Mouse (Mus musculus): Measurements from ENCODE around the gene Elf5. TPM values are rescaled to one million over a fixed set of nuclear protein-coding genes. Genes with fewer than 3 reads are reported as not detected.
A peak's percentile ranks its signal among the peaks of the same experiment; 100 is the strongest.

Gene Elf5
- polyA plus RNA-seq, 1 experiment, result not detected

- no peak overlapping the region for H3K27ac ChIP-seq (ENCODE audit: control insufficient read depth, insufficient read depth, low read depth, low read length)
- H3K36me3 ChIP-seq (ENCODE audit: control insufficient read depth, insufficient read depth, low read length), result no peaks in the 10 kb centered on the region
- TF ChIP-seq CTCF (IDR thresholded peaks at IDR 0.05; ENCODE audit: control insufficient read depth, insufficient read depth, insufficient replicate concordance, low read depth, low read length) (no peak), POLR2A (IDR thresholded peaks at IDR 0.05; ENCODE audit: control insufficient read depth, low read depth, low read length) (no peak)
- peaks cover 3% of the 10 kb centered on the region for H3K4me1 ChIP-seq (ENCODE audit: control insufficient read depth, insufficient read depth, low read length)
- no peaks in the 10 kb centered on the region for H3K27me3 ChIP-seq (ENCODE audit: control insufficient read depth, insufficient read depth, low read length)
- no peak overlapping the region for H3K4me3 ChIP-seq (ENCODE audit: control insufficient read depth, low read depth, low read length)
Measured at GRCm38 (mm10) chr2:103420650-103421507, 9.4 kb downstream of the Elf5 start.

DNA sequence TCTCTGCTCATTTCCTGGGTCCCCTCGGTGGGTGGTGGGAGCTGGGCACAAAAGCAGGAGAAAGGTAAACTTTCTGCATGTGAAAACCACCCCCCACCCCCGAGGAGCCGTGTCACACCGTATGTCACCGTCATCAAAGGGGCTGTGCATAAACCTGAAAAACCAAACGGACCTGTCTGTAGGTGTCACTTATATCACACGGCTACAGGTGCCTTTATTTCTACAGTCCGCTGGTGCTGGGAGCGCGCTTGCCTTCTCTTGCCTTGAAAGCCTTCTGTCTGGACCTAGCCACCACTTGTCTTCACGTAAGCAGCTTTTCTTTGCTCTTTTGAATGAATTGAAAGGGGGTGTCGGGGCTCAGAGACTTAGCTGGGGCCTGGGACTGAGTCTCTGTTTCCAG is 12.4 kb downstream of the Elf5 start:
- peak overlapping the region; percentile 2; the same call in 1 of the 2 replicates for H3K4me3 ChIP-seq (ENCODE audit: control insufficient read depth, low read depth, low read length)
- H3K36me3 ChIP-seq (ENCODE audit: control insufficient read depth, insufficient read depth, low read length), result no peaks in the 10 kb centered on the region
- TF ChIP-seq CTCF (IDR thresholded peaks at IDR 0.05; ENCODE audit: control insufficient read depth, insufficient read depth, insufficient replicate concordance, low read depth, low read length), result no peak
- TF ChIP-seq POLR2A (IDR thresholded peaks at IDR 0.05; ENCODE audit: control insufficient read depth, low read depth, low read length), result no peak
- H3K4me1 ChIP-seq (ENCODE audit: control insufficient read depth, insufficient read depth, low read length), result peaks cover 3% of the 10 kb centered on the region
- no peaks in the 10 kb centered on the region for H3K27me3 ChIP-seq (ENCODE audit: control insufficient read depth, insufficient read depth, low read length)
- no peak overlapping the region for H3K27ac ChIP-seq (ENCODE audit: control insufficient read depth, insufficient read depth, low read depth, low read length)

DNA sequence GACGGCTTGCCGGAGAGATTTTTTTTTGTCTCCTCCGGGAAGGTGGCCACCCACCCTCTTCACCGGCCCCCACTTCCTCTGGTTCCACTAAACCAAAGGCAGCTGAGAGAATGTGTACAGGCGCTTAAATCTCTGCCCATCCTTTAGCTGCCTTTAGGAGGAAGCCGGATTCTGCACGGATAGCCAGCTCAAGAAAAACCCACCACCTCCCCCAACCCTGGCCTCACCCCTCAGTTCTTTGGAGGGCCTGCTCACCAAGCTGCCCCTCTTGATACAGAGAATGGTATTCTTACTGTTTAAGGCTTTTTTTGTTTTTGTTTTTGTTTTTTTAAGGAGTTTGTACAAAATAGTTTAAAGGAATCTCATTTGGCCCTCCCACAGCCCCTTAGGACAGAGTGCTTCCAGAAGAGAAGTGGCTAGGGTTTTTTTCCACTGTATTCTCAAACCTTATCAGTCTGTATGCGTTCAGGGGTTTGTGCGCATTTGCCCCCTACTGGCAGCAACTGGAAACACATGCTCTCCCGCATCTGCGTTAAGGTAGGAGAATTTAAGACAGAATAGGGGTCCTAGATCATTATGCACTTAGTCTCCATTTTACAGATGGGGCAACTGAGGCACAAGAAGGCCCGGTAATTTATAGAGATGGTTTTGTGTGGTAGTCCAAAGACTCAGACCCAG is 13.0 kb downstream of the Elf5 start:
- H3K27me3 ChIP-seq (ENCODE audit: control insufficient read depth, insufficient read depth, low read length), result no peaks in the 10 kb centered on the region
- TF ChIP-seq CTCF (IDR thresholded peaks at IDR 0.05; ENCODE audit: control insufficient read depth, insufficient read depth, insufficient replicate concordance, low read depth, low read length) (peak; percentile 82; the same call in 1 of the 2 replicates), POLR2A (IDR thresholded peaks at IDR 0.05; ENCODE audit: control insufficient read depth, low read depth, low read length) (no peak)
- H3K36me3 ChIP-seq (ENCODE audit: control insufficient read depth, insufficient read depth, low read length), result no peaks in the 10 kb centered on the region
- H3K4me3 ChIP-seq (ENCODE audit: control insufficient read depth, low read depth, low read length), result peak overlapping the region; percentile 2; the same call in 1 of the 2 replicates
- H3K27ac ChIP-seq (ENCODE audit: control insufficient read depth, insufficient read depth, low read depth, low read length), result no peak overlapping the region
- peaks cover 3% of the 10 kb centered on the region for H3K4me1 ChIP-seq (ENCODE audit: control insufficient read depth, insufficient read depth, low read length)

GRCm38 (mm10) chr2:103425456-103426063 is 14.1 kb downstream of the Elf5 start:
- no peaks in the 10 kb centered on the region for H3K27me3 ChIP-seq (ENCODE audit: control insufficient read depth, insufficient read depth, low read length)
- H3K27ac ChIP-seq (ENCODE audit: control insufficient read depth, insufficient read depth, low read depth, low read length), result no peak overlapping the region
- TF ChIP-seq POLR2A (IDR thresholded peaks at IDR 0.05; ENCODE audit: control insufficient read depth, low read depth, low read length), result no peak
- no peak for TF ChIP-seq CTCF (IDR thresholded peaks at IDR 0.05; ENCODE audit: control insufficient read depth, insufficient read depth, insufficient replicate concordance, low read depth, low read length)
- no peak overlapping the region for H3K4me3 ChIP-seq (ENCODE audit: control insufficient read depth, low read depth, low read length)
- H3K36me3 ChIP-seq (ENCODE audit: control insufficient read depth, insufficient read depth, low read length), result no peaks in the 10 kb centered on the region
- H3K4me1 ChIP-seq (ENCODE audit: control insufficient read depth, insufficient read depth, low read length), result peaks cover 3% of the 10 kb centered on the region

DNA sequence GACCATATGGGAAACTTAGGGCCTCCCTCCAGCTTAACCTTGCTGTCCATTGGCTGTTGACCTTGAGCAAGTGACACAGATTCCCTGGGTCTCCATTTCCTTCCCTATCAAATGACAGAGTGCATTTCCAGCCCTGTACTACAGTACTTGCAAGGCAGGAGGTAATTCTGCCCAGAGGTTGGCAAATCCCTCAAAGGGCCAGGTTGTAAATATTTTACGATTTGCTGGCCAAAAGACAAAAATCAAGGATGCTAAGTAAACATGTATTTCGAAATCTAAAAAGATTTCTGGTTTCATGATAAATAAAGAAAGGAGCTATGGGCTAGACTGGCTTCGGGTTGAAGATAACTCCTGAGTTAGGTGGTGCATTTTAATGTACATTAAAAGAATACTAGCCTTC is 16.9 kb downstream of the Elf5 start:
- no peaks in the 10 kb centered on the region for H3K36me3 ChIP-seq (ENCODE audit: control insufficient read depth, insufficient read depth, low read length)
- no peak overlapping the region for H3K4me3 ChIP-seq (ENCODE audit: control insufficient read depth, low read depth, low read length)
- peaks cover 3% of the 10 kb centered on the region for H3K4me1 ChIP-seq (ENCODE audit: control insufficient read depth, insufficient read depth, low read length)
- TF ChIP-seq CTCF (IDR thresholded peaks at IDR 0.05; ENCODE audit: control insufficient read depth, insufficient read depth, insufficient replicate concordance, low read depth, low read length) (no peak), POLR2A (IDR thresholded peaks at IDR 0.05; ENCODE audit: control insufficient read depth, low read depth, low read length) (no peak)
- H3K27ac ChIP-seq (ENCODE audit: control insufficient read depth, insufficient read depth, low read depth, low read length), result no peak overlapping the region
- no peaks in the 10 kb centered on the region for H3K27me3 ChIP-seq (ENCODE audit: control insufficient read depth, insufficient read depth, low read length)

- no peak overlapping the region for H3K4me3 ChIP-seq (ENCODE audit: control insufficient read depth, low read depth, low read length)
- no peaks in the 10 kb centered on the region for H3K4me1 ChIP-seq (ENCODE audit: control insufficient read depth, insufficient read depth, low read length)
- H3K27me3 ChIP-seq (ENCODE audit: control insufficient read depth, insufficient read depth, low read length), result no peaks in the 10 kb centered on the region
- TF ChIP-seq POLR2A (IDR thresholded peaks at IDR 0.05; ENCODE audit: control insufficient read depth, low read depth, low read length) (no peak), CTCF (IDR thresholded peaks at IDR 0.05; ENCODE audit: control insufficient read depth, insufficient read depth, insufficient replicate concordance, low read depth, low read length) (no peak)
- H3K27ac ChIP-seq (ENCODE audit: control insufficient read depth, insufficient read depth, low read depth, low read length), result no peak overlapping the region
- H3K36me3 ChIP-seq (ENCODE audit: control insufficient read depth, insufficient read depth, low read length), result no peaks in the 10 kb centered on the region
Measured at GRCm38 (mm10) chr2:103430712-103431111, 19.2 kb downstream of the Elf5 start.

GRCm38 (mm10) chr2:103432695-103433275 is 21.3 kb downstream of the Elf5 start:
- Histone ChIP-seq H3K4me3 (ENCODE audit: control insufficient read depth, low read depth, low read length) (no peak overlapping the region), H3K4me1 (ENCODE audit: control insufficient read depth, insufficient read depth, low read length) (no peaks in the 10 kb centered on the region), H3K36me3 (ENCODE audit: control insufficient read depth, insufficient read depth, low read length) (no peaks in the 10 kb centered on the region), H3K27ac (ENCODE audit: control insufficient read depth, insufficient read depth, low read depth, low read length) (no peak overlapping the region), H3K27me3 (ENCODE audit: control insufficient read depth, insufficient read depth, low read length) (no peaks in the 10 kb centered on the region)
- TF ChIP-seq CTCF (IDR thresholded peaks at IDR 0.05; ENCODE audit: control insufficient read depth, insufficient read depth, insufficient replicate concordance, low read depth, low read length) (no peak), POLR2A (IDR thresholded peaks at IDR 0.05; ENCODE audit: control insufficient read depth, low read depth, low read length) (no peak)

Data from testis, adult 2 months (tissue).